Mouse (Mus musculus): ENCODE results near the gene Glud1.

Glud1 gene

GRCm38 (mm10) chr14:34310234-34310965, at the start of gene Glud1, which contains the start of gene Shld2:
Gene Glud1, plus strand, starts transcription at chr14:34310727.
Gene Shld2, minus strand, starts transcription at chr14:34310493.
- DNase-seq (ENCODE audit: low read depth, low spot score) = peak; percentile 91

DNA sequence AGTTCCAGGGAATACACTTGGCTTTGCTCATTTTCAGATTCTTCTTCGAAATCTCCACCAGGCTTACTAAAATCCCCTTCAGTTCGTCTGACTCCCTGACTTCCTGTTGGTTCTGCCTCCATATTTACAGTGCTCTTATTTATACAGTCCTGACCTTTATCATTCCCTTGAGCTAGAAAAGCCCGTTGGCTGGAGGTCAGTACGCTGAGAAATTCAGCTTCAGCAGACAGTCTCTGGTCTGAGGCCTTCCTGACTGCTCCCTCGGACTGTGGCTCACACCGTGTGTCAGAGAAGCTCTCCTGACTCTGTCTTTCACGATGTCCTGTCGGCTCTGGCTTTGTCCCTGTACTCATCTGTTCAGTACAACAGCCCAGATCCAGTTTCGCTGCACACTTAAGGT, 42.5 kb upstream of the Glud1 start:
- DNase-seq (ENCODE audit: low read depth, low spot score) = peak; percentile 59

GRCm38 (mm10) chr14:34273280-34273679, 37.2 kb upstream of the Glud1 start:
- DNase-seq (ENCODE audit: low read depth, low spot score) = peak; percentile 57

DNA sequence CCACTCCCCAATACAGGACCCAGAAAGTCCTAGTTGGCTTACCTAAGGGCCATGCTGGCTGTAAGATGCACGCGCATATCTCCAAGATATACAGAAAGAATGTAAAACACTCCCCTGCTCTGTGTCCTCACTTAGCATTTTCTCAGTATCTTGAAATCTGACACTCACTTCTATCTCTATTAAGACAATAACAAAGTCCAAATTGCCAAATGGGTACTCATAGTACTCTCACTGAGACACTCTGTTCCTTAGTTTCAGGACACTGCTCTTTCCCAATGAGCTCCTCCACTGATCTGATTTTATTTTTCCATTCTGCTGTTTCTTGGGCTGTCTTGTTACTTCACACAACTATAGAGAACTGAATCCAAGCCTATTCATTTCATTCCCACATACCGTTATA, 36.4 kb upstream of the Glud1 start:
- no peak for DNase-seq (ENCODE audit: low read depth, low spot score)

GRCm38 (mm10) chr14:34275225-34275624, 35.3 kb upstream of the Glud1 start:
- no peak for DNase-seq (ENCODE audit: low read depth, low spot score)

DNA sequence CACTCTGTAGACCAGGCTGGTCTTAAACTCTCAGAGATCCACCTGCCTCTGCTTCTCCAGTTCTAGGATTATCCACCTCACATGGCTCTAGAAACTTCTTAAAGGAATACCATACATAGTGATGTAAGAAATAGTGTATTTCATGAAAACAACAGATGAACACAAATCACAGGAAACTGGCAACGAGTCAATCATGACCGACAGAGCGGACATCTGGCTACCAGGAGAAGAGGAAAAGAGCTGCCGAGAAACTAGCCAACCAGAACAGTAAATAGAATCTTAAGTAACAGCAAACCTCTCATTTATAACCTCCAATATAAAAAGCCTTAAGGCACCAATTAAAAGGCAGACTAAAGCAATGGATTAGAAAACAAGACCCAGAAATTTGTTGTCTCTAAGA, 30.8 kb upstream of the Glud1 start:
- no peak for DNase-seq (ENCODE audit: low read depth, low spot score)

DNA sequence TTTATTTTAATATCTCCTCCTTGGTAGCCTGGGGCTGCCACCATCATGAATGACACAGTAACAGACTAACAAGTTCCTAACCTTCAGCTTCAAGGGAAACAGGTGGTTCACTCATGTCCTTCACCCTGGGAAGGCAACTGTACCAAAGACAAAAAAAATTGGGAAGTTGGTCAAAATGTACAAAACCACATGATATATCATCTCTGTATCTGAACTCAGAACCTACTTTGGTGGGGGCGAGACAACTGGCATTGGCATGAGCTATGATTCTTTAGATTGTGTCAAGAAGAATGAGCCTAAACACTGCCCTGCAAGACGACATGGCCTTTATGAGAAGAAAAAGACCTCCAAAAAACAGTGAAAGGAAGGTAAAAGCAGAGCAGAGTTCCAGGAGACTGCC, 29.7 kb upstream of the Glud1 start:
- DNase-seq (ENCODE audit: low read depth, low spot score) = no peak

GRCm38 (mm10) chr14:34281736-34282269, 28.7 kb upstream of the Glud1 start:
- DNase-seq (ENCODE audit: low read depth, low spot score) = no peak

DNA sequence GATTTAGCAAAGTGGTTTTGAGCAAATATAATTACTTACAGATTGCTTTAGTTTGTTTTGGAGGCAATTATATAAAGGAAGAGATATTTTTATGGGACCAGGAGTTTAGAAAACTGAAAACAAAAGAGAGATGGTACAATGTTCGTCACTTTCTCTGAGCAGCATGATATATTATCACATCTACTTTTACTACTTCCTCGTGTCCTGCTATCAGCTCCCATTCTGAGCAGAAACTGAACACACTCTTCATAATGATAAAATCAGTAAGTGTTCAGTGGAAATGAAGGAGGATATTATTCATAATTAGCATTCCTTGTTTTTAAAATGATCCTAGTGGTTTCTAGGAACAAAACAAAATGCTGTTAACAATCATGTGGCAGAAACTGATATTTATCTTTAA, 22.1 kb upstream of the Glud1 start:
- DNase-seq (ENCODE audit: low read depth, low spot score) = no peak

DNA sequence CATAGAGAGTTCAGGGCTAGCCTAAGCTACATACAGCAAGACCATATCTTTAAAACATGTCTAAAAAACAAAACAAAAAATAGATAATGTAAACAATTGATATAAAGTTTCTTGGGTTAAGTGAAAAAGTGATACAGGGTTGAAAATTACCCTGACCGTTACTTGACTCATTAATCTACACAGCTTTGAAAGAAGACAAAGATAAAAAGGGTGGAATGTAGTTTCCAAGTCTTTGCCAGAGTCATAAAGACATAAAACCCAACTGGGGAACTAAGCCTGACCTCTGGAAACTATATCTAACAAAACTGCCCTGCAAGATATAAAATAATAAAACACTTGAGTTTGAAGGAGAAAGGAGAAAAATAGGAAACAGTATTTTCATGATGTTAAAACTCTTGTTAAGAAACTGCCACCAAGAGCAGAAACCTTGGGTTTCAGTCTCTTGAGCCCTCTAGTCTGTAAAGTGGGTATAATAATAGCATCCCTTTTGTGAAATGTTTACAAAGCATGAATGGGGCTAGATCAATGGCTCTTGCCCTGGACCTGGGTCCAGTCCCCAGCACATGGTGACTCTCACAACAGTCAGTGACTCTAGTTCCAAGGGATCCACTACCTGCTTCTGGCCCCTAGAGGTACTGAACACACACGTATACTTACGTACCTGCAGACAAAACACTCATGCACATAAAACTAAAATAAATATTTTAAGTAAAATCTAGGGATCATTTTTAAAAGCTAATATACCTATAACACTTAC, 21.1 kb upstream of the Glud1 start:
- no peak for DNase-seq (ENCODE audit: low read depth, low spot score)

- no peak for DNase-seq (ENCODE audit: low read depth, low spot score)
These were observed 20.3 kb upstream of the Glud1 start for GRCm38 (mm10) chr14:34290229-34290628.

- no peak for DNase-seq (ENCODE audit: low read depth, low spot score)
These were observed 16.9 kb upstream of the Glud1 start for GRCm38 (mm10) chr14:34293641-34294040.

DNA sequence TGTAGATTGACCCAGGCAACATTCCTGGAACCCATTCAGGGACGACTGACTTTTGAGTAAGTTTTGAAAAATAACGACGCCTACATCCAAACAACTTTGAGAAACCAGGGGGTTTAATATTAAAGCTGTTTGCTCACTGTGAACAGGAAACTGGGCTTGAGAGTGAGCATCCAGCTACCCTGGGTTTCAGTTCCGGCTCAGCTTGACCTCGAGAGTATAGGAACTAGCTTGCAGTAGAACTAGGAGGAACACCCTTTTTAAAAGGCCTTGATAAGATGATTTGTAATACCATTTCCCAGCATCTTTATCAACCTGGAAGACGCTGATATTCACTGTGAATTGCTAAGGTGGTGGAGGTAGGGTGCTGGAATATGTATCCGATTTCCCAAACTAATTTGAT, 14.2 kb upstream of the Glud1 start:
- DNase-seq (ENCODE audit: low read depth, low spot score) = no peak

- peak; percentile 87 for DNase-seq (ENCODE audit: low read depth, low spot score)
These were observed 13.5 kb upstream of the Glud1 start for GRCm38 (mm10) chr14:34297038-34297437.

DNA sequence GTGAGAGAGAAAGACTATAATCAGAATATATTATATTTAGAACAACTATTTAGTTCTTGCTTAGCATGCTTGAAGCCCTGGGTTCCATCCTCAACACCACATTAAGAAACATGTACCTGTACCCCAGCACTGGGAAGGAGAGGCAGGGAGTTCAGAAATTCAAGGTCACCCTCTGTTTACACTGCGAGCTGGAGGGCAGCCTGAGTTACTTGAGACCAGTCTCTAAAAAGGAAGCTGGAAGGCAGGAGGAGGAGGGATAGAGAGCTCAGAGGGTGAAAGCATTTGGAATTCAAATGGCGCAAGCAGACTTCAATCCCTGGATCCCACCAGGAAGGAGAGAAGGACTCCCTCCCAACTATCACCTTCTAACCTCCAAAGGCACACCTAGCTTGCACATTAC, 12.9 kb upstream of the Glud1 start:
- DNase-seq (ENCODE audit: low read depth, low spot score) = peak; percentile 91

GRCm38 (mm10) chr14:34298871-34299700, 11.4 kb upstream of the Glud1 start:
- DNase-seq (ENCODE audit: low read depth, low spot score) = no peak

- DNase-seq (ENCODE audit: low read depth, low spot score) = peak; percentile 34
These were observed 7.8 kb upstream of the Glud1 start for GRCm38 (mm10) chr14:34302681-34303242.

GRCm38 (mm10) chr14:34303265-34303680, 7.3 kb upstream of the Glud1 start:
- DNase-seq (ENCODE audit: low read depth, low spot score) = peak; percentile 51

GRCm38 (mm10) chr14:34309266-34309665, 1.3 kb upstream of the Glud1 start:
- no peak for DNase-seq (ENCODE audit: low read depth, low spot score)

DNA sequence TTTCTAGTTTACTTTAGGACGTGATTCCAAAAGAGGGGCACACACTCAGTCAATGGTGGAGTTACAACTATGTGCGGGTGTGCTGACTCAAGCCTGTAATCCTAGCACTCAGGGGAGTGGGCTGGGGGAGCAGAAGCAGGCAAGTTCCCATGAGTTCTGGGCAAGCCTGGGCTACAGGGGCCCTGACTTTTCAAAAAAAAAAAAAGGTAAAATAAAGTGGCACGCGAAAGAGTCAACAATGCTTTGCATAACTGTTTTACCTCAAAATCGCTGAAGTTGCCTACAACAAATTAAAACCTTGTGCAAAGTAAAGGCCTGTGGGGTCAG, 657 bp upstream of the Glud1 start:
- DNase-seq (ENCODE audit: low read depth, low spot score) = no peak

GRCm38 (mm10) chr14:34311021-34311631, 599 bp downstream of the Glud1 start:
- DNase-seq (ENCODE audit: low read depth, low spot score) = peak; percentile 54
